Mouse (Mus musculus): Measurements from ENCODE around the gene Gm21992. TPM values are rescaled to one million over a fixed set of nuclear protein-coding genes. Genes with fewer than 3 reads are reported as not detected.
A peak's percentile ranks its signal among the peaks of the same experiment; 100 is the strongest.
"Not testable (repeated sequence)": the region's sequence is repeated elsewhere in the genome, so short reads cannot be mapped to it uniquely, and the experiment has no call there.

Gm21992 gene
- polyA plus RNA-seq, 1 experiment from 2014 or later: 35.8 TPM

GRCm38 (mm10) chr19:4785206-4785605 lies 26.2 kb downstream of the Gm21992 start:
- no peak overlapping the region for H3K4me2 ChIP-seq (replicated peaks; ENCODE audit: low read depth, low read length)
- WGBS: 87% methylated on average over 7 of the region's 7 CpGs
- no peak for ATAC-seq (ENCODE audit: insufficient number of reproducible peaks, insufficient read depth, low FRiP score, low read depth)
- no peak overlapping the region for H3K4me3 ChIP-seq (ENCODE audit: low read depth, low read length)
- 0 out of 2 replicates have a peak, but pooled peaks cover 3% of the 10 kb centered on the region for H3K4me1 ChIP-seq (ENCODE audit: control insufficient read depth, insufficient read depth, low read length)
- H3K27ac ChIP-seq (ENCODE audit: low read length): no peak overlapping the region
- no peaks in the 10 kb centered on the region for H3K27me3 ChIP-seq (ENCODE audit: control insufficient read depth, insufficient read depth, low read length)
- H3K9me3 ChIP-seq (ENCODE audit: control insufficient read depth, low read depth, low read length): no peaks in the 10 kb centered on the region
- H3K36me3 ChIP-seq (ENCODE audit: control insufficient read depth, insufficient read depth, low read length): peaks cover 71% of the 10 kb centered on the region
- no peak overlapping the region for H3K9ac ChIP-seq (replicated peaks; ENCODE audit: low read depth, low read length)

DNA sequence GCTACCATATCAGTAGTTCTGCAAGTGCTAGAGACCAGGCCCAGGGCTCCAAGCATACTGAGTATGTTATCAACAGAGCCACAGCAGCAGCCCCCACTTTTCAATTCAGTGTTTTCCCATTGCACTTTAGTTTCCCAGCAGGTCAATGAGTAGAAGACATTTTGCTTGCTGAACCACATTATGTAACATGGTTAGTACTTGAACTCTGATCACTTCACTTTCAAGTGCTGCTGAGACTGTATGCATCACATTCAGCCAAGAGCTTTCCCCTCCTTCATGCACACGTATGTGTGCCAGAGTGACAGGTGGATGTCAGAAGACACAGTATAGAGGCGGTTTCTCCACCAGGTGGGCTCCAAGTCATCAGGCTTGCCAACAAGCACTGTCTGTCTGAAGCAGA lies 28.5 kb downstream of the Gm21992 start:
- Histone ChIP-seq H3K4me1 (ENCODE audit: control insufficient read depth, insufficient read depth, low read length) (no peaks in the 10 kb centered on the region), H3K27ac (ENCODE audit: low read length) (no peak overlapping the region), H3K9ac (replicated peaks; ENCODE audit: low read depth, low read length) (no peak overlapping the region), H3K4me2 (replicated peaks; ENCODE audit: low read depth, low read length) (no peak overlapping the region), H3K27me3 (ENCODE audit: control insufficient read depth, insufficient read depth, low read length) (no peaks in the 10 kb centered on the region), H3K4me3 (ENCODE audit: low read depth, low read length) (no peak overlapping the region), H3K36me3 (ENCODE audit: control insufficient read depth, insufficient read depth, low read length) (peaks cover 75% of the 10 kb centered on the region), H3K9me3 (ENCODE audit: control insufficient read depth, low read depth, low read length) (no peaks in the 10 kb centered on the region)
- WGBS: 93% methylated on average over 2 of the region's 2 CpGs
- ATAC-seq (ENCODE audit: insufficient number of reproducible peaks, insufficient read depth, low FRiP score, low read depth): no peak

GRCm38 (mm10) chr19:4772785-4773184 lies 38.6 kb downstream of the Gm21992 start:
- no peaks in the 10 kb centered on the region for H3K27me3 ChIP-seq (ENCODE audit: control insufficient read depth, insufficient read depth, low read length)
- no peak for ATAC-seq (ENCODE audit: insufficient number of reproducible peaks, insufficient read depth, low FRiP score, low read depth)
- peaks cover 66% of the 10 kb centered on the region for H3K36me3 ChIP-seq (ENCODE audit: control insufficient read depth, insufficient read depth, low read length)
- no peak overlapping the region for H3K9ac ChIP-seq (replicated peaks; ENCODE audit: low read depth, low read length)
- no peak overlapping the region for H3K27ac ChIP-seq (ENCODE audit: low read length)
- H3K9me3 ChIP-seq (ENCODE audit: control insufficient read depth, low read depth, low read length): no peaks in the 10 kb centered on the region
- 55% methylated on average over 3 of the region's 3 CpGs for WGBS
- H3K4me3 ChIP-seq (ENCODE audit: low read depth, low read length): no peak overlapping the region
- no peak overlapping the region for H3K4me2 ChIP-seq (replicated peaks; ENCODE audit: low read depth, low read length)
- no peaks in the 10 kb centered on the region for H3K4me1 ChIP-seq (ENCODE audit: control insufficient read depth, insufficient read depth, low read length)

DNA sequence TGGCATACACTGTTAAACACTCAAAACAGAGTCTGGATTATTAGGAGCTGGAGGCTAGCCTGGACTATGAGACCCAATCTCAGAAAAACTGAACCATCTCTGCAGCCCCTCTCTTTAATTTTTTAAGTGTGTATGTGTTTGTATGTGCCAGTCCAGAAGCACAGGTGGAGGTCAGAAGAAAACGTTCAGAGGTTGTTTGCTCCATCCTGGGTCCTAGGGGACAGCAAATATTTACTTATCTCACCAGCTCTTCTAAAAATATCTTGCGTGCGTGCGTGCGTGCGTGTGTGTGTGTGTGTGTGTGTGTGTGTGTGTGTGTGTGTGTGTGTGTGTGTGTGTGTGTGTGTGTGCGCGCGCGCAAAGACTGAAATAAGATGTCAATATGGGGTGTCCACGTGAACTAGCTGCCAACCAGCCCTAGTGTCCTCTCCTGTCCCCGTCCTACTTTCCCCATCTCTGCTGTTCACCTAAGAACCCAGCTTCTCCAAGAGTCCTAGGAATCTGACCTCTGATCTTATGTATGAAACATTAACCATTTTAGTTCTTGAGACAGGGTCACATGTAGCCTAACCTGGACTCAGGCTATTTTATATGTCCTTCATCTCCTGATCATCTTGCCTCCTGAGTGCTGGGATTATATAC lies 43.8 kb downstream of the Gm21992 start:
- Histone ChIP-seq H3K9me3 (ENCODE audit: control insufficient read depth, low read depth, low read length) (no peaks in the 10 kb centered on the region), H3K4me3 (ENCODE audit: low read depth, low read length) (no peak overlapping the region), H3K27me3 (ENCODE audit: control insufficient read depth, insufficient read depth, low read length) (no peaks in the 10 kb centered on the region), H3K4me2 (replicated peaks; ENCODE audit: low read depth, low read length) (no peak overlapping the region), H3K27ac (ENCODE audit: low read length) (no peak overlapping the region), H3K36me3 (ENCODE audit: control insufficient read depth, insufficient read depth, low read length) (peaks cover 70% of the 10 kb centered on the region), H3K4me1 (ENCODE audit: control insufficient read depth, insufficient read depth, low read length) (no peaks in the 10 kb centered on the region), H3K9ac (replicated peaks; ENCODE audit: low read depth, low read length) (no peak overlapping the region)
- ATAC-seq (ENCODE audit: insufficient number of reproducible peaks, insufficient read depth, low FRiP score, low read depth): no peak
- WGBS: 83% methylated on average over 12 of the region's 12 CpGs

- H3K4me1 ChIP-seq (ENCODE audit: control insufficient read depth, insufficient read depth, low read length): peaks cover 7% of the 10 kb centered on the region; the same call in 1 of the 2 replicates
- no peak overlapping the region for H3K27ac ChIP-seq (ENCODE audit: low read length)
- H3K9ac ChIP-seq (replicated peaks; ENCODE audit: low read depth, low read length): no peak overlapping the region
- ATAC-seq (ENCODE audit: insufficient number of reproducible peaks, insufficient read depth, low FRiP score, low read depth): no peak
- WGBS: 48% methylated on average over 1 of the region's 1 CpGs
- H3K4me2 ChIP-seq (replicated peaks; ENCODE audit: low read depth, low read length): no peak overlapping the region
- H3K27me3 ChIP-seq (ENCODE audit: control insufficient read depth, insufficient read depth, low read length): no peaks in the 10 kb centered on the region
- peaks cover 58% of the 10 kb centered on the region for H3K36me3 ChIP-seq (ENCODE audit: control insufficient read depth, insufficient read depth, low read length)
- H3K9me3 ChIP-seq (ENCODE audit: control insufficient read depth, low read depth, low read length): no peaks in the 10 kb centered on the region
- H3K4me3 ChIP-seq (ENCODE audit: low read depth, low read length): no peak overlapping the region
Measured at GRCm38 (mm10) chr19:4762876-4763275, 48.5 kb downstream of the Gm21992 start.

DNA sequence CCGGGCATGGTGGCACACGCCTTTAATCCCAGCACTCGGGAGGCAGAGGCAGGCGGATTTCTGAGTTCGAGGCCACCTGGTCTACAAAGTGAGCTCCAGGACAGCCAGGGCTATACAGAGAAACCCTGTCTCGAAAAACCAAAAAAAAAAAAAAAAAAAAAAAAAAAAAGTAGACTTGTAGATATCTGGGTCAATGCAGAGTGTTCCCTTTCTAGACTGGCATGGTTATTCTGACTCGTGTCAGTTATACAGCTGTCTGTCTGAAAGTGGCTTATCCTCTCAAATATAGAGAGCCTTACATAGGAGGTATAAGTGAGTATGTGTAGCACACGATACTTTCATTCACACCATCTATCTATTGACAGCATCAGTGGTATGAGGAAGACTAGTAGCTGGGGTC lies 50.9 kb downstream of the Gm21992 start:
- H3K27me3 ChIP-seq (ENCODE audit: control insufficient read depth, insufficient read depth, low read length); H3K4me2 ChIP-seq (replicated peaks; ENCODE audit: low read depth, low read length); H3K4me3 ChIP-seq (ENCODE audit: low read depth, low read length); H3K9me3 ChIP-seq (ENCODE audit: control insufficient read depth, low read depth, low read length); H3K27ac ChIP-seq (ENCODE audit: low read length); ATAC-seq (ENCODE audit: insufficient number of reproducible peaks, insufficient read depth, low FRiP score, low read depth); H3K9ac ChIP-seq (replicated peaks; ENCODE audit: low read depth, low read length): not testable (repeated sequence)
- WGBS: 88% methylated on average over 8 of the region's 8 CpGs
- H3K36me3 ChIP-seq (ENCODE audit: control insufficient read depth, insufficient read depth, low read length): peaks cover 43% of the 10 kb centered on the region
- peaks cover 10% of the 10 kb centered on the region; the same call in 1 of the 2 replicates for H3K4me1 ChIP-seq (ENCODE audit: control insufficient read depth, insufficient read depth, low read length)

DNA sequence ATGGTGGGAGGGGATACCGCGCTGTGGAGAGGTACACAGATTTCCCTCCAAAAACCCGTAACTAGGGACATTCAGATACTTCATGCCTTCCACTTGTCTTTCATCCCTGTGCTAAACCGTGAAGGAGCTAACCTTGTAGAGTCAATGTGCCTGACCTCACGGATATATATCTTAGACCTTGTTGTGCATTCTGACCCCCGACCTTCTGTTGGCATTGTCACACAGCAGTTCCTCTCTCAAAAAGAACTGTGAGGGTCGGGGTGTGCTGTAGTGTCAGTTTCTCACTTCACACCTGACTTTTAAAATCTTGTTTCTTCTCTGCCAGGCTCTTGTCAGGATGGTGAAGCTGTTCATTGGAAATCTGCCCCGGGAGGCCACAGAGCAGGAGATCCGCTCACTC lies 54.5 kb downstream of the Gm21992 start:
- no peaks in the 10 kb centered on the region for H3K27me3 ChIP-seq (ENCODE audit: control insufficient read depth, insufficient read depth, low read length)
- WGBS: 4% methylated on average over 9 of the region's 9 CpGs
- peak overlapping the region; percentile 63 for H3K4me3 ChIP-seq (ENCODE audit: low read depth, low read length)
- peaks cover 10% of the 10 kb centered on the region; the same call in 1 of the 2 replicates for H3K4me1 ChIP-seq (ENCODE audit: control insufficient read depth, insufficient read depth, low read length)
- peaks cover 14% of the 10 kb centered on the region; the same call in 1 of the 2 replicates for H3K36me3 ChIP-seq (ENCODE audit: control insufficient read depth, insufficient read depth, low read length)
- H3K9me3 ChIP-seq (ENCODE audit: control insufficient read depth, low read depth, low read length): no peaks in the 10 kb centered on the region
- peak overlapping the region; percentile 91 for H3K27ac ChIP-seq (ENCODE audit: low read length)
- ATAC-seq (ENCODE audit: insufficient number of reproducible peaks, insufficient read depth, low FRiP score, low read depth): peak; percentile 2; the same call in 1 of the 2 replicates
- H3K9ac ChIP-seq (replicated peaks; ENCODE audit: low read depth, low read length): peak overlapping the region; percentile 71
- H3K4me2 ChIP-seq (replicated peaks; ENCODE audit: low read depth, low read length): peak overlapping the region; percentile 53

DNA sequence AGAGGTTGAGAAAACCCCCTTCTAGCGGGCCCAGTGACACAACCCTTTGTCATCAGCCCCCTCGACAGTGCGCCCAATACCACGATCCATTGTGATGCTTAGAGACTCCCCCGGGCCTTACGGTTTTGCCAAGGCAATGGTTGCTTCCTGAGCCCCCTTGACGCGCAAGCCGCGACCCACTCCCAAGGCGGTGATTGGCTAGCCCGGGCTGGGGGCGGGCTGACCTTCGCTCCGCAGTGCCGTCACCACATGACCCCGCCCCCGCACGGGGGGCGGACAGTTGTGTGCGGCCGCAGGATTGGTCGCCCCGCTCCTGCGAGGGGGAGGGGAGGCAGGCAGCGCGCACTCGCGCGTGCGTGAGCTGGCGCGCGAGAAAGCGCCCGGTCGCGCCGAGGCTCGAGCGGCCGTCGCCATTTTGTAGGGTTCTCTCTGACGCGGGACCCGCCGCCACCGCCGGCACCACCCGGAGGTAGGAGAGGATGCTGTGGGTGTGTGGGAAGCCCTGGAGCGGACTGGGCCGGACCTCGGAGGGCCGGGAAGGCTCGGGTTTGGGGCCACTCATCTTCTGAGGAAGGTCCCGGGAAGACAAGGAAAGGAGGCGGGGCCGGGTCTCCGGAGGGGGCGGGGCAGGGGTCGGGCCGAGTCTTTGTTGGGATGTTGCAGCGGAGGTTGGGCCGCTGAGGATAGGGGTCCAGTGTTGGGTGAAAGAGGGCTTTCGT lies 55.1 kb downstream of the Gm21992 start, which contains the start of gene Rbm4b:
Gene Rbm4b (plus strand): TSS at position 305 of the 719 bp plus-strand sequence.
- Histone ChIP-seq H3K9ac (replicated peaks; ENCODE audit: low read depth, low read length) (peak within 1 kb of the TSS; percentile 71), H3K4me3 (ENCODE audit: low read depth, low read length) (peak within 1 kb of the TSS; percentile 63), H3K27ac (ENCODE audit: low read length) (peak within 1 kb of the TSS; percentile 91), H3K4me1 (ENCODE audit: control insufficient read depth, insufficient read depth, low read length) (peaks cover 10% of the 10 kb centered on the region; the same call in 1 of the 2 replicates), H3K36me3 (ENCODE audit: control insufficient read depth, insufficient read depth, low read length) (peaks cover 11% of the 10 kb centered on the region; the same call in 1 of the 2 replicates), H3K27me3 (ENCODE audit: control insufficient read depth, insufficient read depth, low read length) (no peaks in the 10 kb centered on the region), H3K9me3 (ENCODE audit: control insufficient read depth, low read depth, low read length) (no peaks in the 10 kb centered on the region), H3K4me2 (replicated peaks; ENCODE audit: low read depth, low read length) (peak within 1 kb of the TSS; percentile 69)
- peak; percentile 96 for ATAC-seq (ENCODE audit: insufficient number of reproducible peaks, insufficient read depth, low FRiP score, low read depth)
- WGBS: under 1% methylated on average over 64 of the region's 65 CpGs
